ENCODE assay signal across 8 mouse cellular contexts in the genomic region with DNA sequence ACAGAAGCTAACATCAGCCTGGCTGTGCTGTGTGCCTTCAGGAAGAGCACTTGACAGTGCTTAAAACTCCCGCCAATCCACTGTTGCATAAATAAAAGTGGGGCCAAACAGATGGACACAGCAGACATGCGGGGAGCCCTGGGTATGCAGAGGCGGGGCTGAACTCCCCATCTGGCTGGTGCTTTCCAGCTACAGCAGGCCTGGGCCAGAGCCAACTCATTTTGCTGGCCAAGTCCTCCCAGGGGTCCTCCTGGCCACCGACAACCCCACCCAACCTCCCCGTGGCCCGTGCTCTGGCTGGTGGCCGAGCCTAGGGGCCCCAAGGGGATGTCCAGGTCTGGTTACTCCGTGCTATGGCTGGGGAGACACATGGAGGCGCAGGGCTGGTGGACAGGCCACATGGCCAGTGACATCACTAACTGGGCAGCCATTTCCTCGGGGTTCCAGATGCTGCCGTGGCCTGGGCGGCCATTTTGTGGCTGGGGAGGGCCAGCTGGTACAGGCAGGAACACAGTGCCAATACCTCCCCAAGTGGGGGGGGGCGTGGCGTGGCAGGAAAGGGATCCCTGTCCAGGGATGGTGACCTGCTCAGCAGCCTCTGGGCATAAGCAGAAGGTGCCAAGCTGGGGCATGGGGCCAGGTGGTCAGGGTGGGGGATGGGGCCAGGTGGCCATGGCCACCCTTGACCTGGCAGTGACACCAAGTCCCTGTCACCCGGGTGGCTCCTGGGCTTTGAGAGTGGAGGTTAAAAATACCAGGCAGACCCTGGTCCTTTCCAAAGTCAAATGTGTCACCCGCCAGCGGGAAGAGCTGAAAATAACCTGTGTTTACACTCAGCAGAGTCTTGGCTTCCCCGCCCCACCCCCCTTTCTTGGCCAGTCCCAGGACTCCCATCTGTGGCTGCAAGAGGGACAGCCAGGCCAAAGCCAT. TPM values are rescaled to one million over a fixed set of nuclear protein-coding genes. Genes with fewer than 3 reads are reported as not detected.
DNase-seq lines count a peak whose midpoint lies in the region; ATAC-seq and TF ChIP-seq lines count a peak whose summit lies in the region.
"Had no signal": no experiment of that assay in that cellular context is flagged by ENCODE, and none has a peak within 500 bp of the region (broad histone marks: within the 10 kb centered on the region; RNA-seq: fewer than 3 reads in every experiment).

No protein-coding gene starts in this region.

- H3K9me3 ChIP-seq in hindbrain, embryonic 16.5 days (ENCODE audit: control insufficient read depth, low read length), result no peaks in the 10 kb centered on the region
- no peaks in the 10 kb centered on the region for H3K9me3 ChIP-seq in limb, embryonic 10.5 days (replicated peaks)
- H3K9me3 ChIP-seq in midbrain, postnatal 0 days (ENCODE audit: low read length), result no peaks in the 10 kb centered on the region

- no peak for TF ChIP-seq CTCF in midbrain, postnatal 0 days (IDR thresholded peaks at IDR 0.05)

- peak overlapping the region; percentile 81 for H3K27ac ChIP-seq in hindbrain, embryonic 16.5 days (ENCODE audit: low read depth, low read length)
- peak overlapping the region; percentile 89 for H3K27ac ChIP-seq in limb, embryonic 10.5 days
- peak overlapping the region; percentile 55; the same call in 1 of the 2 replicates for H3K27ac ChIP-seq in midbrain, postnatal 0 days (ENCODE audit: low read depth, low read length)

- H3K4me3 ChIP-seq in hindbrain, embryonic 16.5 days (ENCODE audit: low read length), result no peak overlapping the region
- H3K4me3 ChIP-seq in limb, embryonic 10.5 days, result no peak overlapping the region
- no peak overlapping the region for H3K4me3 ChIP-seq in midbrain, postnatal 0 days (ENCODE audit: low read depth, low read length)

- peaks cover 3% of the 10 kb centered on the region; the same call in 1 of the 2 replicates for H3K27me3 ChIP-seq in hindbrain, embryonic 16.5 days (replicated peaks; ENCODE audit: control insufficient read depth, insufficient read depth, low read length)
- peaks cover 18% of the 10 kb centered on the region for H3K27me3 ChIP-seq in limb, embryonic 10.5 days (ENCODE audit: low read depth, poor library complexity, severe bottlenecking)
- H3K27me3 ChIP-seq in midbrain, postnatal 0 days (ENCODE audit: insufficient read depth, low read length), result 0 out of 2 replicates have a peak, but pooled peaks cover 4% of the 10 kb centered on the region

- H3K4me2 ChIP-seq in hindbrain, embryonic 16.5 days (ENCODE audit: low read length), result peak overlapping the region; percentile 15; the same call in 1 of the 2 replicates
- no peak overlapping the region for H3K4me2 ChIP-seq in midbrain, postnatal 0 days (ENCODE audit: low read depth, low read length, poor library complexity, severe bottlenecking)

- H3K4me1 ChIP-seq in hindbrain, embryonic 16.5 days (ENCODE audit: control insufficient read depth, insufficient read depth, low read depth, low read length), result peaks cover 54% of the 10 kb centered on the region
- H3K4me1 ChIP-seq in limb, embryonic 10.5 days, result peaks cover 100% of the 10 kb centered on the region
- peaks cover 6% of the 10 kb centered on the region; the same call in 1 of the 2 replicates for H3K4me1 ChIP-seq in midbrain, postnatal 0 days (ENCODE audit: insufficient read depth, low read length)

- DNase-seq in NIH3T3 (ENCODE audit: low read depth), result peak; percentile 81
- DNase-seq in cerebellum, adult 18-20 months, result peak; percentile 83 to 89
- peak; percentile 94 for DNase-seq in gastrocnemius, postnatal 10 days
- DNase-seq in limb, embryonic 10.5 days (ENCODE audit: low spot score), result no peak
- peak; percentile 84 for DNase-seq in midbrain, postnatal 0 days (ENCODE audit: low spot score)
- DNase-seq in urinary bladder, postnatal 4 days (ENCODE audit: low spot score in 2 of 2), result peak; percentile 80 to 82

- ATAC-seq in hindbrain, embryonic 16.5 days, result peak; percentile 18; the same call in 1 of the 2 replicates
- ATAC-seq in midbrain, postnatal 0 days (ENCODE audit: low FRiP score), result peak; percentile 18; the same call in 1 of the 2 replicates

- peak overlapping the region; percentile 43; the same call in 1 of the 2 replicates for H3K9ac ChIP-seq in hindbrain, embryonic 16.5 days (ENCODE audit: low read depth, low read length)
- H3K9ac ChIP-seq in midbrain, postnatal 0 days (replicated peaks; ENCODE audit: low read length, poor library complexity, severe bottlenecking), result no peak overlapping the region; the same call in 1 of the 2 replicates

- H3K36me3 ChIP-seq in hindbrain, embryonic 16.5 days (ENCODE audit: control insufficient read depth, insufficient read depth, low read length), result peaks cover 4% of the 10 kb centered on the region
- peaks cover 3% of the 10 kb centered on the region for H3K36me3 ChIP-seq in limb, embryonic 10.5 days
- peaks cover 20% of the 10 kb centered on the region for H3K36me3 ChIP-seq in midbrain, postnatal 0 days (ENCODE audit: insufficient read depth, low read length)

- WGBS in hindbrain, embryonic 16.5 days, result 37% methylated on average over 18 of the region's 18 CpGs
- 85% methylated on average over 18 of the region's 18 CpGs for WGBS in limb, embryonic 10.5 days
- WGBS in midbrain, postnatal 0 days, result 55% methylated on average over 18 of the region's 18 CpGs

RNA-seq across cellular contexts. Expression of gene Smim24, which starts 18.9 kb away (rescaled TPM):
- total RNA-seq in gastrocnemius, postnatal 10 days (2021), result under 1 TPM in 1 of 2 experiments, not detected in 1; 0.65 TPM
- 1.6 and 2.3 TPM in 2 replicates for polyA plus RNA-seq in hindbrain, embryonic 16.5 days (2015; fragmentation: Nextera tagmentation; extraction: Ambion mirVana)
- polyA plus RNA-seq in limb, embryonic 10.5 days (2016; fragmentation: Nextera tagmentation; extraction: Ambion mirVana), result 1.9 and 2.9 TPM in 2 replicates
- 1.5 and 1.7 TPM in 2 replicates for total RNA-seq in midbrain, postnatal 0 days (2014; rRNA removed)
- 1.1 and 2.0 TPM in 2 replicates for polyA plus RNA-seq in midbrain, postnatal 0 days (2015; fragmentation: Nextera tagmentation; extraction: Ambion mirVana)

RNA-seq across cellular contexts. Expression of gene Gm48552, which starts 22.9 kb away (rescaled TPM):
- 1 to 10 TPM in 1 of 2 experiments, under 1 TPM in 1; 0.33 to 2.0 TPM for total RNA-seq in gastrocnemius, postnatal 10 days (2021)
- polyA plus RNA-seq in hindbrain, embryonic 16.5 days (2015; fragmentation: Nextera tagmentation; extraction: Ambion mirVana), result 1.5 and 2.2 TPM in 2 replicates
- polyA plus RNA-seq in limb, embryonic 10.5 days (2016; fragmentation: Nextera tagmentation; extraction: Ambion mirVana), result 1.4 and 1.5 TPM in 2 replicates
- 6.6 TPM in 1 of 2 replicates, not detected in the other for total RNA-seq in midbrain, postnatal 0 days (2014; rRNA removed)
- polyA plus RNA-seq in midbrain, postnatal 0 days (2015; fragmentation: Nextera tagmentation; extraction: Ambion mirVana), result 1.6 and 3.9 TPM in 2 replicates
- total RNA-seq: neutrophil, adult 5-6 weeks had no signal

RNA-seq across cellular contexts. Expression of gene Gm48551, which starts 27.5 kb away (rescaled TPM):
- total RNA-seq in gastrocnemius, postnatal 10 days (2021), result under 1 TPM; 0.40 to 0.45 TPM
- polyA plus RNA-seq in hindbrain, embryonic 16.5 days (2015; fragmentation: Nextera tagmentation; extraction: Ambion mirVana), result 7.9 and 9.4 TPM in 2 replicates
- polyA plus RNA-seq in limb, embryonic 10.5 days (2016; fragmentation: Nextera tagmentation; extraction: Ambion mirVana), result 3.8 and 4.2 TPM in 2 replicates
- 0.88 and 2.7 TPM in 2 replicates for total RNA-seq in midbrain, postnatal 0 days (2014; rRNA removed)
- polyA plus RNA-seq in midbrain, postnatal 0 days (2015; fragmentation: Nextera tagmentation; extraction: Ambion mirVana), result 5.8 and 10.2 TPM in 2 replicates

RNA-seq across cellular contexts. Expression of gene Dohh, which starts 27.5 kb away (rescaled TPM):
- total RNA-seq in gastrocnemius, postnatal 10 days (2021), result 10 to 100 TPM; 40.3 to 46.7 TPM
- polyA plus RNA-seq in hindbrain, embryonic 16.5 days (2015; fragmentation: Nextera tagmentation; extraction: Ambion mirVana), result 99.8 and 108 TPM in 2 replicates
- 101 and 115 TPM in 2 replicates for polyA plus RNA-seq in limb, embryonic 10.5 days (2016; fragmentation: Nextera tagmentation; extraction: Ambion mirVana)
- 120 and 132 TPM in 2 replicates for total RNA-seq in midbrain, postnatal 0 days (2014; rRNA removed)
- polyA plus RNA-seq in midbrain, postnatal 0 days (2015; fragmentation: Nextera tagmentation; extraction: Ambion mirVana), result 95.8 and 115 TPM in 2 replicates

RNA-seq across cellular contexts. Expression of gene Fzr1, which starts 33.4 kb away (rescaled TPM):
- 10 to 100 TPM; 17.6 to 24.1 TPM for total RNA-seq in gastrocnemius, postnatal 10 days (2021)
- 149 and 156 TPM in 2 replicates for polyA plus RNA-seq in hindbrain, embryonic 16.5 days (2015; fragmentation: Nextera tagmentation; extraction: Ambion mirVana)
- 134 and 148 TPM in 2 replicates for polyA plus RNA-seq in limb, embryonic 10.5 days (2016; fragmentation: Nextera tagmentation; extraction: Ambion mirVana)
- 92.6 and 98.3 TPM in 2 replicates for total RNA-seq in midbrain, postnatal 0 days (2014; rRNA removed)
- polyA plus RNA-seq in midbrain, postnatal 0 days (2015; fragmentation: Nextera tagmentation; extraction: Ambion mirVana), result 147 and 149 TPM in 2 replicates
